Mouse (Mus musculus) kidney, adult 2 months (tissue): ENCODE results near the gene Fsd2. TPM values are rescaled to one million over a fixed set of nuclear protein-coding genes. Genes with fewer than 3 reads are reported as not detected.

Experiments
- DNase-seq: peaks from one replicate; pipeline ENCODE4 v3.0.0; 2021
- H3K27ac ChIP-seq: fragments of 200-500 bp; 2 replicates; pipeline ENCODE4 v1.5.1; 2012; ENCODE audit warnings: low read depth, low read length, control low read depth, inconsistent platforms; ENCODE audit not compliant: insufficient read depth
- H3K27me3 ChIP-seq: fragments of 200-500 bp; replicated peaks from 2 replicates; pipeline ENCODE4 v1.6.1; 2012; ENCODE audit warnings: mild to moderate bottlenecking, moderate library complexity, low read length, inconsistent platforms; ENCODE audit not compliant: control insufficient read depth, insufficient read depth
- H3K36me3 ChIP-seq: fragments of 200-500 bp; 2 replicates; pipeline ENCODE4 v1.6.1; 2012; ENCODE audit warnings: mild to moderate bottlenecking, moderate library complexity, low read length, inconsistent platforms; ENCODE audit not compliant: control insufficient read depth, insufficient read depth
- H3K4me1 ChIP-seq: fragments of 200-500 bp; 2 replicates; pipeline ENCODE4 v1.6.1; 2011; ENCODE audit warnings: low read length; ENCODE audit not compliant: control insufficient read depth, insufficient read depth
- H3K4me3 ChIP-seq: fragments of 200-500 bp; 2 replicates; pipeline ENCODE4 v1.5.1; 2011; ENCODE audit warnings: mild to moderate bottlenecking, low read depth, low read length, control low read depth; ENCODE audit not compliant: insufficient read depth
- CTCF ChIP-seq: fragments of 200-500 bp; conservative IDR thresholded peaks from 2 replicates; pipeline ENCODE4 v1.5.1; 2011; ENCODE audit warnings: low read depth, mild to moderate bottlenecking, control low read depth, low read length, moderate library complexity, mixed read lengths; ENCODE audit not compliant: insufficient read depth, insufficient read length
- POLR2A ChIP-seq: fragments of 200-500 bp; IDR thresholded peaks from one replicate; pipeline ENCODE4 v1.6.1; 2011; ENCODE audit warnings: low read depth, low read length, control low read depth
- WGBS: fragments of 180-500 bp; shearing (Covaris S2); methylation state at CpG from one replicate; pipeline ENCODE4 v1.1.7; 2018; 5-methylcytosine and 5-hydroxymethylcytosine counted together
- polyA plus RNA-seq: library from polyadenylated mRNA; depleted of rRNA; stranded (reverse); fragments of >200 nt; gene quantifications from 2 replicates; pipeline ENCODE4 v1.2.3, GENCODE M21; 2012

The Fsd2 gene
- polyA plus RNA-seq, 1 experiment, result 0.66 TPM

GRCm38 (mm10) chr7:81599379-81600280 is 32.9 kb upstream of the Fsd2 start:
- Histone ChIP-seq H3K4me3 (no peak overlapping the region), H3K4me1 (no peaks in the 10 kb centered on the region), H3K27ac (no peak overlapping the region), H3K36me3 (peaks cover 9% of the 10 kb centered on the region), H3K27me3 (no peaks in the 10 kb centered on the region)
- TF ChIP-seq CTCF, result no peak
- TF ChIP-seq POLR2A, result no peak
- 55% methylated on average over 8 of the region's 8 CpGs for WGBS
- DNase-seq, result peak; percentile 17

DNA sequence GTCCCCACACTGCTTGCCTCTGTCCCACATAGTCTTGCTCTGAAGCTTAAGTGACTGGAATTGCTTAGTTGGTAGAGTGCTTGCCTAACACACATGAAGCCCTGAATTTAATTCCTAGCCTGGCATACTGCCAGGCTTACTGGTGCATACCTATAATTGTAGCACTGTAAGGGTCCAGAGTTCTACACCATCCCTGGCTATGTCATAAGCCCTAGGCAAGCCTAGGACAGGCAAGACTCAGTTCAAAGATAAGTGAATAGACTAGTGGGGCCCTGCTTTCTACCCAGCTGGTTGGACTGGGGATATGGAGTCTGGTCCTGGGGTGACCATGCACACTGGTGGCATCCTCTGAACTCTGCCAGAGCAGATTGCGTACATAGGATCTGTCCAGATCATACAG is 30.9 kb upstream of the Fsd2 start:
- peaks cover 16% of the 10 kb centered on the region for H3K36me3 ChIP-seq

GRCm38 (mm10) chr7:81596086-81596485 is 29.3 kb upstream of the Fsd2 start:
- H3K36me3 ChIP-seq, result peaks cover 27% of the 10 kb centered on the region
- DNase-seq, result no peak

More for the DNA sequence above, 30.9 kb upstream of the Fsd2 start:
- no peak overlapping the region for H3K4me3 ChIP-seq
- no peak overlapping the region for H3K27ac ChIP-seq
- no peaks in the 10 kb centered on the region for H3K27me3 ChIP-seq
- no peaks in the 10 kb centered on the region for H3K4me1 ChIP-seq
- 100% methylated on average over 1 of the region's 1 CpGs for WGBS
- no peak for DNase-seq
- TF ChIP-seq POLR2A, result no peak
- no peak for TF ChIP-seq CTCF

DNA sequence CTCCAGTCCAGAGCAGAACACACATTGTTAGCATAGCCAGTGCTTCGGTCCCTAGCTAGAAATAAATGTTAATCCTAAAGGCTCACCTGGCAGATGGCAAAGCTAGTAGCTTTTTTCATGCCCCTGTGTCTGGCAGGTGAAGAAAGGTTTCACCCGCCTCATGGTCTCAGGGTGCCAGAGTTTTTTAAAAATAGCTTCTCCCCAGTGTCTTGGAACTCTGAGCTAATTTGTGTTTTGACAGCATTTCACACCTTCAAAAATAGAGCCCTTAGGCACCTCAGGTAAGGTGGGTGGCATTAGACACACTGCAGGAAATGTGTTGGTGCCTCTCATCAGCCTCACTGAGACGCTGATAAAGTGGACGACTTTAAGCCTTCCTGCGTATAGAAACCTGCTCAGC is 28.3 kb upstream of the Fsd2 start:
- Histone ChIP-seq H3K27me3 (no peaks in the 10 kb centered on the region), H3K36me3 (peaks cover 27% of the 10 kb centered on the region), H3K4me1 (no peaks in the 10 kb centered on the region), H3K4me3 (no peak overlapping the region), H3K27ac (no peak overlapping the region)
- DNase-seq, result no peak
- TF ChIP-seq POLR2A, result no peak
- TF ChIP-seq CTCF, result no peak
- 88% methylated on average over 5 of the region's 5 CpGs for WGBS

More at GRCm38 (mm10) chr7:81596086-81596485, 29.3 kb upstream of the Fsd2 start:
- Histone ChIP-seq H3K27ac (no peak overlapping the region), H3K27me3 (no peaks in the 10 kb centered on the region), H3K4me3 (no peak overlapping the region), H3K4me1 (no peaks in the 10 kb centered on the region)
- WGBS, result 82% methylated on average over 6 of the region's 6 CpGs
- TF ChIP-seq CTCF, result no peak
- TF ChIP-seq POLR2A, result no peak

GRCm38 (mm10) chr7:81593387-81593786 is 26.6 kb upstream of the Fsd2 start:
- no peak overlapping the region for H3K4me3 ChIP-seq
- no peak for TF ChIP-seq POLR2A
- no peak for DNase-seq
- peaks cover 27% of the 10 kb centered on the region for H3K36me3 ChIP-seq
- 89% methylated on average over 8 of the region's 8 CpGs for WGBS
- no peaks in the 10 kb centered on the region for H3K4me1 ChIP-seq
- no peaks in the 10 kb centered on the region for H3K27me3 ChIP-seq
- H3K27ac ChIP-seq, result no peak overlapping the region

GRCm38 (mm10) chr7:81592686-81593085 is 25.9 kb upstream of the Fsd2 start:
- 77% methylated on average over 9 of the region's 9 CpGs for WGBS
- DNase-seq, result no peak
- no peak for TF ChIP-seq POLR2A
- no peak for TF ChIP-seq CTCF
- H3K27ac ChIP-seq, result no peak overlapping the region
- no peak overlapping the region for H3K4me3 ChIP-seq
- H3K36me3 ChIP-seq, result peaks cover 27% of the 10 kb centered on the region
- no peaks in the 10 kb centered on the region for H3K27me3 ChIP-seq
- H3K4me1 ChIP-seq, result 0 out of 2 replicates have a peak, but pooled peaks cover 2% of the 10 kb centered on the region

- DNase-seq, result no peak
- Histone ChIP-seq H3K27me3 (no peaks in the 10 kb centered on the region), H3K27ac (no peak overlapping the region), H3K4me1 (peaks cover 8% of the 10 kb centered on the region; the same call in 1 of the 2 replicates), H3K4me3 (no peak overlapping the region), H3K36me3 (peaks cover 17% of the 10 kb centered on the region)
- no peak for TF ChIP-seq CTCF
- WGBS, result 91% methylated on average over 4 of the region's 4 CpGs
Measured at GRCm38 (mm10) chr7:81587238-81587637, 20.5 kb upstream of the Fsd2 start.
